ENCODE assay signal across 9 mouse cellular contexts in genomic region chr19:44195138-44195537, GRCm38 (mm10). TPM values are rescaled to one million over a fixed set of nuclear protein-coding genes. Genes with fewer than 3 reads are reported as not detected.
DNase-seq lines count a peak whose midpoint lies in the region; ATAC-seq lines count a peak whose summit lies in the region.
"Had no signal": no experiment of that assay in that cellular context is flagged by ENCODE, and none has a peak within 500 bp of the region (broad histone marks: within the 10 kb centered on the region; RNA-seq: fewer than 3 reads in every experiment).

No protein-coding gene starts in this region.

- H3K27me3 ChIP-seq in hindbrain, embryonic 10.5 days (ENCODE audit: insufficient read depth, poor library complexity, severe bottlenecking) = no peaks in the 10 kb centered on the region
- 0 out of 2 replicates have a peak, but pooled peaks cover 8% of the 10 kb centered on the region for H3K27me3 ChIP-seq in hindbrain, embryonic 13.5 days
- no peaks in the 10 kb centered on the region for H3K27me3 ChIP-seq in splenic B cell, adult 2 months (ENCODE audit: control insufficient read depth, insufficient read depth, low read length, poor library complexity, severe bottlenecking)

- H3K9me3 ChIP-seq in hindbrain, embryonic 10.5 days = no peaks in the 10 kb centered on the region
- H3K9me3 ChIP-seq in hindbrain, embryonic 13.5 days = no peaks in the 10 kb centered on the region

- H3K36me3 ChIP-seq in hindbrain, embryonic 10.5 days = no peaks in the 10 kb centered on the region
- no peaks in the 10 kb centered on the region for H3K36me3 ChIP-seq in hindbrain, embryonic 13.5 days
- no peaks in the 10 kb centered on the region for H3K36me3 ChIP-seq in splenic B cell, adult 2 months (ENCODE audit: control insufficient read depth, insufficient read depth, low read length, poor library complexity, severe bottlenecking)

- H3K4me1 ChIP-seq in hindbrain, embryonic 10.5 days (replicated peaks) = peaks cover 22% of the 10 kb centered on the region; the same call in 1 of the 2 replicates
- H3K4me1 ChIP-seq in hindbrain, embryonic 13.5 days (replicated peaks) = peaks cover 3% of the 10 kb centered on the region; the same call in 1 of the 2 replicates

- H3K4me2 ChIP-seq in hindbrain, embryonic 13.5 days = no peak overlapping the region

- ATAC-seq in hindbrain, embryonic 13.5 days (ENCODE audit: low FRiP score) = no peak

- DNase-seq in hindbrain, embryonic 10.5 days (ENCODE audit: low spot score) = peak; percentile 70
- DNase-seq in adrenal gland, adult 2 months = peak; percentile 63
- peak; percentile 86 for DNase-seq in embryo, embryonic 10 days (ENCODE audit: low spot score)
- DNase-seq in gastrocnemius, postnatal 4 days (ENCODE audit: low spot score in 2 of 2) = peak; percentile 50 to 74
- peak; percentile 44 to 79 for DNase-seq in layer of hippocampus, postnatal 25 days (ENCODE audit: extremely low spot score in 1 of 2, low spot score in 1 of 2)
- DNase-seq in mesoderm, embryonic 11.5 days (ENCODE audit: low read depth, low spot score) = peak; percentile 76
- peak; percentile 76 for DNase-seq in splenic B cell, adult 2 months (ENCODE audit: low read depth, low spot score)

- WGBS in hindbrain, embryonic 10.5 days = 11% methylated on average over 7 of the region's 7 CpGs
- WGBS in hindbrain, embryonic 13.5 days = 9% methylated on average over 7 of the region's 7 CpGs

- H3K4me3 ChIP-seq in hindbrain, embryonic 10.5 days = no peak overlapping the region
- H3K4me3 ChIP-seq in hindbrain, embryonic 13.5 days = no peak overlapping the region

- H3K9ac ChIP-seq in hindbrain, embryonic 13.5 days = no peak overlapping the region

- H3K27ac ChIP-seq in hindbrain, embryonic 10.5 days = no peak overlapping the region
- H3K27ac ChIP-seq in hindbrain, embryonic 13.5 days = no peak overlapping the region

RNA-seq across cellular contexts. Expression of gene Pkd2l1, which starts 2.9 kb away (rescaled TPM):
- 0.29 and 0.34 TPM in 2 replicates for polyA plus RNA-seq in hindbrain, embryonic 10.5 days (2016; fragmentation: Nextera tagmentation; extraction: Ambion mirVana)
- 0.13 and 0.34 TPM in 2 replicates for polyA plus RNA-seq in hindbrain, embryonic 13.5 days (2015; fragmentation: Nextera tagmentation; extraction: Ambion mirVana)
- total RNA-seq in adrenal gland, adult 2 months (2021) = not detected
- 0.02 TPM in 1 of 2 replicates, not detected in the other for polyA plus RNA-seq in adrenal gland, adult 2 months (2012; rRNA removed)
- total RNA-seq in gastrocnemius, postnatal 4 days (2021) = not detected
- under 1 TPM; 0.09 to 0.25 TPM for total RNA-seq in layer of hippocampus, postnatal 25 days (2021)
- total RNA-seq: neutrophil, adult 5-6 weeks had no signal

RNA-seq across cellular contexts. Expression of gene Scd3, which starts 7.9 kb away (rescaled TPM):
- 0.52 and 1.1 TPM in 2 replicates for polyA plus RNA-seq in hindbrain, embryonic 10.5 days (2016; fragmentation: Nextera tagmentation; extraction: Ambion mirVana)
- 3.5 and 4.4 TPM in 2 replicates for polyA plus RNA-seq in hindbrain, embryonic 13.5 days (2015; fragmentation: Nextera tagmentation; extraction: Ambion mirVana)
- total RNA-seq in adrenal gland, adult 2 months (2021) = under 1 TPM in 1 of 2 experiments, not detected in 1; 0.09 TPM
- polyA plus RNA-seq in adrenal gland, adult 2 months (2012; rRNA removed) = 0.10 TPM in 1 of 2 replicates, not detected in the other
- total RNA-seq in gastrocnemius, postnatal 4 days (2021) = not detected
- 1 to 10 TPM; 1.1 to 1.6 TPM for total RNA-seq in layer of hippocampus, postnatal 25 days (2021)
- total RNA-seq: neutrophil, adult 5-6 weeks had no signal

RNA-seq across cellular contexts. Expression of gene Bloc1s2, which starts 48.9 kb away (rescaled TPM):
- polyA plus RNA-seq in hindbrain, embryonic 10.5 days (2016; fragmentation: Nextera tagmentation; extraction: Ambion mirVana) = 110 and 118 TPM in 2 replicates
- 167 and 169 TPM in 2 replicates for polyA plus RNA-seq in hindbrain, embryonic 13.5 days (2015; fragmentation: Nextera tagmentation; extraction: Ambion mirVana)
- total RNA-seq in adrenal gland, adult 2 months (2021) = 10 to 100 TPM; 21.1 to 23.9 TPM
- 6.5 and 12.9 TPM in 2 replicates for polyA plus RNA-seq in adrenal gland, adult 2 months (2012; rRNA removed)
- 10 to 100 TPM; 23.0 to 23.1 TPM for total RNA-seq in gastrocnemius, postnatal 4 days (2021)
- 10 to 100 TPM; 60.2 to 62.3 TPM for total RNA-seq in layer of hippocampus, postnatal 25 days (2021)

RNA-seq across cellular contexts. Expression of gene Cwf19l1, which starts 59.5 kb away (rescaled TPM):
- polyA plus RNA-seq in hindbrain, embryonic 10.5 days (2016; fragmentation: Nextera tagmentation; extraction: Ambion mirVana) = 34.5 and 39.8 TPM in 2 replicates
- 31.4 and 32.3 TPM in 2 replicates for polyA plus RNA-seq in hindbrain, embryonic 13.5 days (2015; fragmentation: Nextera tagmentation; extraction: Ambion mirVana)
- 10 to 100 TPM; 16.5 to 25.4 TPM for total RNA-seq in adrenal gland, adult 2 months (2021)
- 3.3 and 6.2 TPM in 2 replicates for polyA plus RNA-seq in adrenal gland, adult 2 months (2012; rRNA removed)
- 10 to 100 TPM; 11.2 to 12.7 TPM for total RNA-seq in gastrocnemius, postnatal 4 days (2021)
- 10 to 100 TPM; 16.6 to 18.9 TPM for total RNA-seq in layer of hippocampus, postnatal 25 days (2021)
